Mouse (Mus musculus) common myeloid progenitor, adult 5-6 weeks (primary cell): ENCODE measurements at regions not wholly inside any gene's neighbourhood (a gene's known extent, or its start where the extent isn't known, plus 50 kb on each side); places are given as distances from the start of the nearest gene placed in this dataset.
A peak's percentile ranks its signal among the peaks of the same experiment; 100 is the strongest.
"Not testable (repeated sequence)": the region's sequence is repeated elsewhere in the genome, so short reads cannot be mapped to it uniquely, and the experiment has no call there.

Experiments used
- ATAC-seq: replicated peaks from 2 replicates; pipeline ENCODE4 v1.8.0; 2016; ENCODE audit warnings: low read depth, mild to moderate bottlenecking, moderate TSS enrichment, inconsistent platforms; ENCODE audit not compliant: poor library complexity, severe bottlenecking

GRCm38 (mm10) chr12:10445738-10446137 is 55.2 kb downstream of the Rdh14 start:
- no peak for ATAC-seq

- no peak for ATAC-seq
Observed at GRCm38 (mm10) chr12:10457960-10458655, 67.5 kb downstream of the Rdh14 start.

- ATAC-seq: no peak
Observed at GRCm38 (mm10) chr12:10461796-10462195, 71.2 kb downstream of the Rdh14 start.

GRCm38 (mm10) chr12:10462956-10463355 is 72.4 kb downstream of the Rdh14 start:
- ATAC-seq: no peak

- ATAC-seq: no peak
Observed at GRCm38 (mm10) chr12:10473986-10474385, 83.4 kb downstream of the Rdh14 start.

GRCm38 (mm10) chr12:10480781-10481180 is 90.2 kb downstream of the Rdh14 start:
- no peak for ATAC-seq

- ATAC-seq: no peak
Observed at GRCm38 (mm10) chr12:10482294-10483010, 91.9 kb downstream of the Rdh14 start.

- ATAC-seq: no peak
Observed at GRCm38 (mm10) chr12:10506721-10507120, 116.1 kb downstream of the Rdh14 start.

GRCm38 (mm10) chr12:10513526-10513925 is 123.0 kb downstream of the Rdh14 start:
- ATAC-seq: no peak

GRCm38 (mm10) chr12:10514278-10514677 is 123.7 kb downstream of the Rdh14 start:
- no peak for ATAC-seq

- no peak for ATAC-seq
Observed at GRCm38 (mm10) chr12:10524509-10525286, 134.1 kb downstream of the Rdh14 start.

- no peak for ATAC-seq
Observed at GRCm38 (mm10) chr12:10525934-10526333, 135.4 kb downstream of the Rdh14 start.

- no peak for ATAC-seq
Observed at GRCm38 (mm10) chr12:10529077-10529476, 138.5 kb downstream of the Rdh14 start.

- ATAC-seq: no peak
Observed at GRCm38 (mm10) chr12:10530996-10531395, 140.4 kb downstream of the Rdh14 start.

GRCm38 (mm10) chr12:10533971-10534370 is 143.4 kb downstream of the Rdh14 start:
- no peak for ATAC-seq

GRCm38 (mm10) chr12:10536239-10536638 is 145.7 kb downstream of the Rdh14 start:
- ATAC-seq: no peak

- ATAC-seq: 0 out of 2 replicates have a peak, but pooled peaks have one; percentile 54
Observed at GRCm38 (mm10) chr12:10537069-10537468, 146.5 kb downstream of the Rdh14 start.

- no peak for ATAC-seq
Observed at GRCm38 (mm10) chr12:10549481-10550201, 159.1 kb downstream of the Rdh14 start.

- not testable (repeated sequence) for ATAC-seq
Observed at GRCm38 (mm10) chr12:10554701-10555100, 164.1 kb downstream of the Rdh14 start.

- ATAC-seq: no peak
Observed at GRCm38 (mm10) chr12:10562966-10563365, 172.4 kb downstream of the Rdh14 start.
